Mouse (Mus musculus): ENCODE measurements around the gene Pid1. TPM values are rescaled to one million over a fixed set of nuclear protein-coding genes. Genes with fewer than 3 reads are reported as not detected.

Gene Pid1
- polyA plus RNA-seq, 1 experiment from 2014 or later: 5.0 TPM

DNA sequence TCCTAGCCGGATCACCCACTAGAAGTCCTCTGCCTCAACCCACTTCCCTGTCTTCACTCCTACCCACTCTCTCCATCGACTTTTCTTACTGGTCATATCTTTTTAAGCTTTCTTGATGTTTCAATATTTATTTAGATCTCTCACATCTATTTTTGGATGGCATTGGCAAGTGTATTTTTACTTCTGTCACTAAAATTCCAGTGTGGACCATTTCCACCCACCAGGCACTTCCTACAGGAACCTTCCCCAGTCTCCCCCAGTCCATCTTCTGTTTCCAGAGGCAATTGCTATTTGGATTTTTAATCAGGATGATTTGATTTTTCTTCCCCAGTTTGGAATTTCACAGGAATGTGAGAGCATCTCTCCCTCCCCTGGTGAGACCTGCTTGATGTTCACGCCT lies 2.6 kb upstream of the Pid1 start:
- WGBS (ENCODE audit: insufficient replicate concordance): 60% methylated on average over 3 of the region's 3 CpGs
- no peaks in the 10 kb centered on the region for H3K27me3 ChIP-seq (ENCODE audit: control insufficient read depth, insufficient read depth, low read length)
- no peaks in the 10 kb centered on the region for H3K4me1 ChIP-seq (ENCODE audit: control insufficient read depth, insufficient read depth, low read length)
- no peak overlapping the region for H3K4me3 ChIP-seq (ENCODE audit: low read depth, low read length)
- ATAC-seq (replicated peaks; ENCODE audit: insufficient number of reproducible peaks, low FRiP score, low TSS enrichment): no peak
- H3K9me3 ChIP-seq (replicated peaks; ENCODE audit: control insufficient read depth, low read length): no peaks in the 10 kb centered on the region
- H3K36me3 ChIP-seq (ENCODE audit: control insufficient read depth, insufficient read depth, low read length): no peaks in the 10 kb centered on the region
- H3K27ac ChIP-seq (ENCODE audit: low read depth, low read length): no peak overlapping the region
- H3K9ac ChIP-seq (ENCODE audit: low read depth, low read length): no peak overlapping the region
- H3K4me2 ChIP-seq: no peak overlapping the region

DNA sequence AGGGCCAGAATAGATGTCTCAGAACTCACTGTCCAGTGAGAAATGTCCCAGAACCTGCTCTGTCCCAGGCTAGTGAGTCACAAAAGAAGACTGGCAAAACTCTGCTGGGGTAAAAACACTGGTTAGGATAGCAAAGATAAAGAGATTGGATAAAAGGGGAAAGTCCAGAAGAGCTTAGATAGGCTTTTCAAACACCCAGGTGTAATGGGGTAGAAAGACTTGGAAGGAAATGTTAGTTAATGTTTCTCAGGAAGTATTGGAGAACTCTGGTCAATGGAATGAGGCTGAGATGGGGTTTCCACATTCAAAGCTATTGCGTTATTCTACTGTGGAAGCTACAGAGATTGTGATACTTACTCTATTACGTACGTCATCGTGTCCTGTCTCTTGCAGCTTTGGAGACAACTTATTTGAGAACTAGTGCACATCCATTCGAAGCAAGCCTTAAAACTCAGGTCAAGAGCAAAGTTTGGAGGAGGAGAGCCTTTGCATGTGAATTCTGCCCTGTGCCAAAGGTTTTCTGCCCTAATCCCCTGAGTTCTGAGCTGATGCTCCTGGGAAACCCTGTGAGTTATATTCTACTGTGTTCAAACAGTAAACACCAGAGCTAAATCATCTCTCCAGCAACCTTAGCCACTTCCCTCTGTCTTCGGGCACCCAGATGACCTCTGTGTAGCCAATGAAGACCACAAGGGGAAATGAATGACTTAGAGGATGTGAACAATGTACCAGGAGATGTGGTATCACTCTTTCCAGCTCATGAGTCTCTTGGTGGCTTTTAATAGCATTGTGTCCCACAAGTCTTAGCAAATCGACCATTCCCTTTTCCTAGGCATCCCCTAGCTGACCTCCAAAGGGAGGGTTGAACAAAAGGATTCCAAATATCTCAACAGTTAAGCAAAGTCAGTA lies 1.0 kb downstream of the Pid1 start:
- no peak overlapping the region for H3K4me2 ChIP-seq
- H3K27me3 ChIP-seq (ENCODE audit: control insufficient read depth, insufficient read depth, low read length): no peaks in the 10 kb centered on the region
- no peaks in the 10 kb centered on the region for H3K36me3 ChIP-seq (ENCODE audit: control insufficient read depth, insufficient read depth, low read length)
- no peak overlapping the region for H3K4me3 ChIP-seq (ENCODE audit: low read depth, low read length)
- 83% methylated on average over 7 of the region's 7 CpGs for WGBS (ENCODE audit: insufficient replicate concordance)
- no peaks in the 10 kb centered on the region for H3K9me3 ChIP-seq (replicated peaks; ENCODE audit: control insufficient read depth, low read length)
- H3K27ac ChIP-seq (ENCODE audit: low read depth, low read length): no peak overlapping the region
- ATAC-seq (replicated peaks; ENCODE audit: insufficient number of reproducible peaks, low FRiP score, low TSS enrichment): no peak
- H3K9ac ChIP-seq (ENCODE audit: low read depth, low read length): no peak overlapping the region
- no peaks in the 10 kb centered on the region for H3K4me1 ChIP-seq (ENCODE audit: control insufficient read depth, insufficient read depth, low read length)

DNA sequence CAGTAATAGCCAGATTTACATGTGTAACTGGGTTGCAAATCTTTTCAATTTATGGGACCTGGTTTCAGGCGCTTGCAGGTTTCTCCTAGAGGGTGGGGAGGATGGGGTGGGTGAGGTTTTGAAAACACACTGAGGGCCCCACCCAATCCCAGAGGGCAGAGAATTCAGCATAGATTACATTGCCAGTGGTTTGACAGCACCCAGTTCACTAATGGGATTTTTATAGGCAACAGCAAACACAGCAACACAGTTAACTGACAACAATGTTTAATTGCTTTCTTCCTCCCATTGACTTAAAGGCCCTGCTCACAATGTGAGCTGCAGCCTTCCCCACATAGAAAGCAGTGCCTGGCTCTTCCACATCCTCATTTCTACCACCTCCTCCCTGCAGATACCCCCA lies 1.8 kb downstream of the Pid1 start:
- Histone ChIP-seq H3K27me3 (ENCODE audit: control insufficient read depth, insufficient read depth, low read length) (no peaks in the 10 kb centered on the region), H3K27ac (ENCODE audit: low read depth, low read length) (no peak overlapping the region), H3K36me3 (ENCODE audit: control insufficient read depth, insufficient read depth, low read length) (no peaks in the 10 kb centered on the region), H3K4me3 (ENCODE audit: low read depth, low read length) (no peak overlapping the region), H3K4me1 (ENCODE audit: control insufficient read depth, insufficient read depth, low read length) (no peaks in the 10 kb centered on the region), H3K4me2 (no peak overlapping the region), H3K9ac (ENCODE audit: low read depth, low read length) (no peak overlapping the region), H3K9me3 (replicated peaks; ENCODE audit: control insufficient read depth, low read length) (no peaks in the 10 kb centered on the region)
- no peak for ATAC-seq (replicated peaks; ENCODE audit: insufficient number of reproducible peaks, low FRiP score, low TSS enrichment)
- WGBS (ENCODE audit: insufficient replicate concordance): 71% methylated on average over 1 of the region's 1 CpGs

DNA sequence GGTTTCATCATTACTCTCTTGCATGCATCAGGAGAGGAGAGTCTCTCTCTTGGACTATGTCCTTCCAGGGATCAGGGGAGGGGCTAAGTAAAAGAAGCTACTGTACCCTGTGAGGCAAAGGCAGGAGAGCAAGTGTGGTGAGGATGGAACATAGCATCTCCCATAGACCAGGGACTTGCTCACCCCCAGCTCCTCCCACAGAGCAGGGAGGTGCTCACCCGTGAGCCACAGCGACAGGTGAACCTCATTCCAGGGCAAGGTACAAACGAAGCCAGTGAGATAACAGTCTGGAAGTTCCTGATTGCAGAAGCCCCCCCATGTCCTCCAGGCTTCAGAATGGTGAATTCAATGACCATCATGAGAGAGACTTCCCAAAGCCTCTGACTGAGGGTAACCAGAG lies 2.6 kb downstream of the Pid1 start:
- no peaks in the 10 kb centered on the region for H3K4me1 ChIP-seq (ENCODE audit: control insufficient read depth, insufficient read depth, low read length)
- ATAC-seq (replicated peaks; ENCODE audit: insufficient number of reproducible peaks, low FRiP score, low TSS enrichment): no peak
- H3K4me3 ChIP-seq (ENCODE audit: low read depth, low read length): no peak overlapping the region
- WGBS (ENCODE audit: insufficient replicate concordance): 62% methylated on average over 3 of the region's 3 CpGs
- H3K36me3 ChIP-seq (ENCODE audit: control insufficient read depth, insufficient read depth, low read length): no peaks in the 10 kb centered on the region
- H3K9ac ChIP-seq (ENCODE audit: low read depth, low read length): no peak overlapping the region
- H3K27ac ChIP-seq (ENCODE audit: low read depth, low read length): no peak overlapping the region
- H3K27me3 ChIP-seq (ENCODE audit: control insufficient read depth, insufficient read depth, low read length): no peaks in the 10 kb centered on the region
- H3K4me2 ChIP-seq: no peak overlapping the region
- no peaks in the 10 kb centered on the region for H3K9me3 ChIP-seq (replicated peaks; ENCODE audit: control insufficient read depth, low read length)

DNA sequence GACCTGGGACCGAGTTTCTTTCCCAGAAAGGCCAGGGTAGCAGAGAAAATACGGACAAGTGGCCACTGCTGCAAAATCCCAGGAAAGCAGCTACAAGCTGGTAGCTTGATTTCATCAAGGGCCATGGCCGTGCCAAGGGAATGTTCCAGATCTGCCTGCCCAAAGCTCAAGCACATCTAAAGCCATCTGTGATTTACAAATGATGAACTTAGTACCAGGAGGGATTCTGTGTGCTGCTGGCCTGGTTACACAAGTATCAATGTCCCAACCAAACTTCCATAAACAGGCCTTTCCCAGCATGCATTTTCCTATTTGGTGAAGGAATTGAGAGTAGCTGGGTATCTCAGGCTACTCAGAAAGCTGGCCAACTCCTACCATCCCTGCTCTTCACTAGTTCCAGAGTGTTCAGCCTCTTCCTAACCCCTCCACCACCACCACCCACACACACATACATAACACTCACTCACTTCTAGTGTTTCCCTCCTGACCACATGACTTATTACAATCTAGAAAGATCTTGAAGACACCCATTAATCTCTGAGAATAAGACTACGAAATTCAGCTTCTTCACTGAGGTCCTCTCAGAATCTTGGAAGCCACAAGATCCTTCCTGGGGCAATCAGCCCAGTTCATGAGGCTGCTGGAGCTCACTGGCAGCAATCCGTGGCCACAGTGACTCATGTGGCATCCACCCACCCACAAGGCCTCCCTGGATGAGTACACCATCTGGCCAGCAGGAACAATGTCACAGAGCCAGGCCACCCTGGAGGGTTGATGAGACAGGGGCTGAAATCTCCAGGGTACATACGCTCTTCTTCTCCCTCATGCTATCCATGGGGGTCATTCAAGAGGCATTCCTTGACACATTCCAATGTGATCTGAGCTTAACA lies 4.1 kb downstream of the Pid1 start:
- Histone ChIP-seq H3K4me1 (ENCODE audit: control insufficient read depth, insufficient read depth, low read length) (no peaks in the 10 kb centered on the region), H3K9me3 (replicated peaks; ENCODE audit: control insufficient read depth, low read length) (no peaks in the 10 kb centered on the region), H3K27me3 (ENCODE audit: control insufficient read depth, insufficient read depth, low read length) (no peaks in the 10 kb centered on the region), H3K36me3 (ENCODE audit: control insufficient read depth, insufficient read depth, low read length) (no peaks in the 10 kb centered on the region), H3K4me3 (ENCODE audit: low read depth, low read length) (no peak overlapping the region), H3K27ac (ENCODE audit: low read depth, low read length) (no peak overlapping the region), H3K4me2 (no peak overlapping the region), H3K9ac (ENCODE audit: low read depth, low read length) (no peak overlapping the region)
- no peak for ATAC-seq (replicated peaks; ENCODE audit: insufficient number of reproducible peaks, low FRiP score, low TSS enrichment)
- WGBS (ENCODE audit: insufficient replicate concordance): 74% methylated on average over 6 of the region's 6 CpGs

DNA sequence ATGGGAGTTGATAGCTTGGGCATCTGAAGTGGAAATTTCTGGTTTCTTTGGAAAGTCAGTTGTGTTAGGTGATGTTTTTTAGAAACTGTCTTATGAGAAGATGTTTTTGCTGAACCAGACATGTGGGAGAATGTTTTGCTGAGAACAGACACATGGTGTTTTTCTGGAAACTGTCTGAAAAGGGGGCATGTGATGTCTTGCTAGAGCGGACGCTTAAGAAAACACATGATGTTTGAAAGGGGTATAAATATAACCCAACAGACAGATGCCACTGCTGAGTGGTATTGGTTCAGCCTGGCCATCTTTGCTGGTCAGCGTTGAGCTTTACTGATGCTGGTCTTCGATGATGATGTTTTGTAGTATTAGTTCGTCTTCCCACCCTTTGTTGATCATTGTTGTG lies 6.8 kb downstream of the Pid1 start:
- Histone ChIP-seq H3K36me3 (ENCODE audit: control insufficient read depth, insufficient read depth, low read length) (no peaks in the 10 kb centered on the region), H3K4me1 (ENCODE audit: control insufficient read depth, insufficient read depth, low read length) (no peaks in the 10 kb centered on the region), H3K4me2 (no peak overlapping the region), H3K9me3 (replicated peaks; ENCODE audit: control insufficient read depth, low read length) (no peaks in the 10 kb centered on the region), H3K4me3 (ENCODE audit: low read depth, low read length) (no peak overlapping the region), H3K9ac (ENCODE audit: low read depth, low read length) (no peak overlapping the region), H3K27me3 (ENCODE audit: control insufficient read depth, insufficient read depth, low read length) (no peaks in the 10 kb centered on the region), H3K27ac (ENCODE audit: low read depth, low read length) (no peak overlapping the region)
- WGBS (ENCODE audit: insufficient replicate concordance): 84% methylated on average over 5 of the region's 5 CpGs
- ATAC-seq (replicated peaks; ENCODE audit: insufficient number of reproducible peaks, low FRiP score, low TSS enrichment): no peak

DNA sequence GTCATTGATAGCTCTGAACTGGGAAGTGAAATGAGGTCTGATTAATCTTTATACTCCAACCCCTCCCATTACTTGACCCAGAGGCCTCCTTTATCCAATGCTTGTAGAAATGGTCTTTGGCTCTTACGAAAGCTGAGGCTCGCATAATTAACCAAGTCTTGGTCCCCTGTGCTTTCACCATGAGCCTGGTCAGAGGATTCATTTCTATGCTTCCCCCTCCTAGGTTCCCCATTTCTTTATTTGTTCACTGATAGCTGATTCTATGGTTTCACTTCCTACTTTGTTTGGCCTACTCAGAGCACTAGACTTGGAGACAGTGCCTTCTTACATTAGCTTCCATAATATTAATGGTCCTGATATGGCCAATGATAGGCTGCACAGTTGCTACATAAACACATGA lies 13.7 kb downstream of the Pid1 start:
- Histone ChIP-seq H3K4me1 (ENCODE audit: control insufficient read depth, insufficient read depth, low read length) (no peaks in the 10 kb centered on the region), H3K27ac (ENCODE audit: low read depth, low read length) (no peak overlapping the region), H3K9me3 (replicated peaks; ENCODE audit: control insufficient read depth, low read length) (no peaks in the 10 kb centered on the region), H3K4me3 (ENCODE audit: low read depth, low read length) (no peak overlapping the region), H3K36me3 (ENCODE audit: control insufficient read depth, insufficient read depth, low read length) (no peaks in the 10 kb centered on the region), H3K9ac (ENCODE audit: low read depth, low read length) (no peak overlapping the region), H3K27me3 (ENCODE audit: control insufficient read depth, insufficient read depth, low read length) (no peaks in the 10 kb centered on the region), H3K4me2 (no peak overlapping the region)
- WGBS (ENCODE audit: insufficient replicate concordance): 91% methylated on average over 2 of the region's 2 CpGs
- no peak for ATAC-seq (replicated peaks; ENCODE audit: insufficient number of reproducible peaks, low FRiP score, low TSS enrichment)

DNA sequence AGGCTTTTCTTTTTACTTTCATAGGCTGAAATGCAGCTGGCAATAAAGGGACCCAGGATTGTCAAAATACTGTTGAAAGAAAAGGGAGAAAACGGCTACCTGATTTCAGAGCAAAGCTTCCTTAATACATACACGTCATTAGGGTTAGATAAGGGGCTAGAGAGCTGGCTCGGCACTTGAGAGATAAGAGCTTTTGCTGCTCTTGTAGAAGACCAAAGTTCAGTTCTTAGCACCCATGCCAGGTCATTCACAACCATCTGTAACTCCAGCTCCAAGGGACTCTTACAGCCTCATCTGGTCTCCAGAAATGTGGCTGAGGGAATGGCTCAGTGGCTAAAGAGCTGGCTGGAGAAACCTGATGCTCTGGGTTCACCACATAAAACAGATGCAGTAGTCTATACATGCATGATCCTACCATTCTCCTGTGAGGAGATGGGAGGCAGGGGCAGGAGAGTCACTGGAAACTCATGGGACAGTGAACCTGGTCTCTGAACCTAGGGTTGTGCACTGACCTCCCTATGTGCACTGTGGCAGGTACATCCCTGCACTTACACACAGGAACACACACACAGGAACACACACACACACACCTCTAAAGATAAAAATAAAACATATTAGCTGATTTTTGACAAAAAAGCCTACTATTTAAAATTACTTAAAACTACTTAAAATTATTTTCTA lies 16.0 kb downstream of the Pid1 start:
- WGBS (ENCODE audit: insufficient replicate concordance): 20% methylated on average over 3 of the region's 3 CpGs
- no peaks in the 10 kb centered on the region for H3K27me3 ChIP-seq (ENCODE audit: control insufficient read depth, insufficient read depth, low read length)
- H3K36me3 ChIP-seq (ENCODE audit: control insufficient read depth, insufficient read depth, low read length): no peaks in the 10 kb centered on the region
- ATAC-seq (replicated peaks; ENCODE audit: insufficient number of reproducible peaks, low FRiP score, low TSS enrichment): no peak
- no peaks in the 10 kb centered on the region for H3K4me1 ChIP-seq (ENCODE audit: control insufficient read depth, insufficient read depth, low read length)
- H3K4me2 ChIP-seq: no peak overlapping the region
- H3K9me3 ChIP-seq (replicated peaks; ENCODE audit: control insufficient read depth, low read length): no peaks in the 10 kb centered on the region
- H3K4me3 ChIP-seq (ENCODE audit: low read depth, low read length): no peak overlapping the region
- no peak overlapping the region for H3K27ac ChIP-seq (ENCODE audit: low read depth, low read length)
- no peak overlapping the region for H3K9ac ChIP-seq (ENCODE audit: low read depth, low read length)

Measured in heart, embryonic 11.5 days (tissue).